Mouse (Mus musculus): ENCODE measurements at regions not wholly inside any gene's neighbourhood (a gene's known extent, or its start where the extent isn't known, plus 50 kb on each side); places are given as distances from the start of the nearest gene placed in this dataset.

DNA sequence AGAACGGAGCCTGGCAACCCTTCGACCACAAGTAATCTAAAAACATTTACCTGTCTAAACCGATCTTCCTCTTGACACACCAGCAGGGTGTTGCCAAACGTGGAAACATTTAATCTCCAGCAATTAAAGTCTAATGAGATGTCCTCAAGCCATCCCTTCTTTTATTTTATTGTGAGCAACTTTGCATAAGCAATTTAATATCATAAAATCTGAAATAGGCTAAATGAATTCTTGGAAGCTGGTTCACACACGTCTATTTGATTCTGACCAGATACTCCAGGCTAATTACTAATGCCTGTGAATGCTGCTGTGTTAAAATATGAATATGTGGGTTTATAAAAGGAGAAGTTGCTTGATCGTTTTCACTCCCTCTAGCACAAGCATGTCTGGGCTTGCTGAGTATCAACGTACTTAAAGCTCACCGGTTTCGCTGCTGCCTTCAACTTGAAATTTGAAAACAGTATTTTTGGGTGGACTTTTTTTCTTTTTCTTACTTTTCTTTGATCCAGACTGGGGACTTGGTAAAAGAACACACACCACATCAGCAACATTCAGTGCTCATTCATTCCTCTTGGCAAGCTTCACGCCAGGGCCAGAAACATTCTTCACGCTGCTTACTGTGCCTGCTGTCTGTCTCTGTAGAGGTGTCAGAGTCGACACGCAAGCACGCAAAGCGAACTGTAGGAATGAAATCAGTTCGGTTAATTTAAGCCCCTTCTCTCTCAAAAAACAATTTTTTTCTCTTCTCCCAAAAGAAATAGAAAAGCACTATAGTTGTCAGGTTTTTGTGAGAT lies 194.4 kb downstream of the Npr3 start:
- DNase-seq (ENCODE audit: low spot score in 2 of 2) = no peak

DNA sequence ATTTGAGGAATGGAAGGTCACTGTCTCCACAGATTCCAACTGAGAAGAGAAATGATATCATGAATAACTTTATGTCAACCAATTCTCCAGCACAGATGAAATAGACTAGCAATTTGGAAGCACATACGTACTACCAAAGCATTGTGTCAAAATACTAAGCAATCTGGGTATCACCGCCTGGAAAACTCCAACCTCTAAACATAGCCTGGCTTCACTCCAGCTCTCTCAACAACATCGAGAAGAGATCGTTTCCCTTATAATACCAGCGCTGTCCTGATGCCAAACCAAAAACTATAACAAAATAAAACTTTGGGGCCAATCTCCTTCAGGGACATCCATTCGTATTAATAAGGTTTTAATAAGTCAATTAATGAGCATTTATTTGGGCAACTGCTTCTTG lies 205.8 kb downstream of the Npr3 start:
- DNase-seq (ENCODE audit: low spot score in 2 of 2) = no peak

DNA sequence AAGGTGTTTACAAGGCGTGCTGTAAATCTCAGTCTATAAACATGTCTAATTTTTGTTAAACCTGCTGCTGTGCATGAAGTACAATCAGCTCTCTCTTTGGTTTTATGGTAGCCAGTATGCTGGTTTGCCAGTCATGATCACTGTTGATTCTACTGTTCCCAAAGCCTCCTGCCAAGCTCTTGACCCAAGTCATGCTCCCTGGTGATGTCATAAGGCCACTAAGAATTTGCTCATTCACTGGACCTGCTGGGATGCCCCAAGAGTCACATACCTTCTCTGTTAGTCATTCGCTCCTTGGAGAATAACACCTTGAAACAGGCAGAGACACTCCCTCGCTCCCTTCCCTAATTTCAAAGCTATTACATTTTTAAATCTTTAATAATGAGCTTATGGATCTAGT lies 207.2 kb downstream of the Npr3 start:
- no peak for DNase-seq (ENCODE audit: low spot score in 2 of 2)

DNA sequence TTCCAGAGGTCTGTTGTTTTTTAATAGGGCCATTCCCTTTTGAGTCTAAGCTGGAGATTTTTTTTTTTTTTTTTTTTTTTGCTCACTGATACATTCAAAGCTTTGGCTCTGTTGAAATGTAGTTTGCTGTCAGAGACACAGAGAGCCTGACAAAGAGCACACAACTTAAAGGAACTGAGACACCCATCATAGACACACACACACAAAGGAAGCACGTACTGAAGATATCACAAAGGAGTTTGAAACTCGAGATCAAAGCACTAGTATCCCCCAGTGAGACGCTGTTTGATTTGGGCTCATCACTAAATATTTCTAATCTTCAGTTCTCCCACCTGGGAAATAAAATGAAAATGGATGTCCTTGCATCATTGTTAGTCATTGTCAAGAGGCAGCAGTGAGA lies 210.0 kb downstream of the Npr3 start:
- peak in 1 of 2 experiments; percentile 5 for DNase-seq (ENCODE audit: low spot score in 2 of 2)

DNA sequence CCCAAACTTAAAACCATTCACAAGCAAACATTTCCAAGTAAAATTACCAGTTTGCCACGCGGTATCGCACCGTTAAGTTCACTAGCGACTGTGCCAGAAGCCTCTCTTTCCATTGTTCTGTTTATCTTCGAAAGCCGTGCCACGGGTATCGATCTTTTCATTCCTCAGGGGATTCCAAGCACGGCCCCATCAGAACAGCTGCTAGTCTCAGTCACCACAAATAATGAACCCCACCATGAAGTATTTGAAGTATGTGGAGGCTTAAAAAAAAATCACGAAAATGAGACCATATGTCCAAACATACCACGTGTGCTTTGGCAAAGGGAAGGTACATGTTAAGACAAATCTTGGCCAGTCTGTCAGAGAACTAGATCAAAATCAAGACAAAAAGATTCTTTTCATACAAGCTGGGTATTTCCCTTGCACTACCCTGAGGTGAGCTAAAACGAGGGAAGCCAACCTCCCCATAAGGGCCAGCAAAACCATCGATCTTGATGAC lies 213.3 kb downstream of the Npr3 start:
- no peak for DNase-seq (ENCODE audit: low spot score in 2 of 2)

DNA sequence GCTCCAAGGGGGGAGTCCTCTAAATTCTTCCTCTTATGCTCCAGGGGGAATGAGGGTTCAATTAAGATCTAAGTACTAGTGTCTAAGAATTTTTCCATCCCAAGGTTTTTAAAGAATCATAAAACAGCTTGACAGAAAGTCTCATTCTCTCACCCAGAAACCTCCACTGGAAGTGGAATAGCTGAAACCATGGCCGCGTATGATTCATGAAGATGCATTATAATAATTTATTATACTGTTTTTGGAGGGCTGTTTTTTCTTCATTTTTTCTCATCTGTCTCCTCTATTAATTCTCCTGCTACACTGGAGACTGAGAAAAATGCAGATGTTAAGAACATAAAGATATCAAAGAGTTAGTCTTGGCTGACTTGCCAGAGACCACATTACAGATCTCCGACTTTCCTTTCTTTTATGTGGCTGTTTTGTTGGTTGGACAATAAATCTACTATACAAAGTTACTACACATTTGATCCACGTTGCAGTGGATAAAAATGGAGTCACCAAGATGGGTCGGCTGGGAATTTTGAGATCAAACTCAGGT lies 242.2 kb downstream of the Npr3 start:
- DNase-seq (ENCODE audit: low spot score in 2 of 2) = no peak

DNA sequence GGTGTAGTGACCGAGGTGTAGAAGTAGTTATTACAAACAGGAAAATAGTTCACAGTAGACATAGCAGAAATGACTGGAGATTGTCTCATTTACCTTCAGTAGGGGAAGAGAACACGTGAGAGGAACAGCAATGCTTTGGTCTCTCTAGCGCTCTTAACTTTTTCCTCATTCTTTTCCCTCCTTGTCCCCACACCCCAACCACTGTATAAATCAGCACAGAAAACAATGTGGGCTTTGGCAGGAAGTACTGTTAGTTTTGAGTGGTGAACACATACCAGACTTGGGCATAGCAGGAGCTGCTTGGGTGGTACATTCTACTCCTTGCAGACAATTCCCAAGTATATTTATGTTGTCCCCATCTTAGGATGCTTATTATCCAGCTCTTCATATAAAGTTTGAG lies 251.9 kb downstream of the Npr3 start:
- no peak for DNase-seq (ENCODE audit: low spot score in 2 of 2)

DNA sequence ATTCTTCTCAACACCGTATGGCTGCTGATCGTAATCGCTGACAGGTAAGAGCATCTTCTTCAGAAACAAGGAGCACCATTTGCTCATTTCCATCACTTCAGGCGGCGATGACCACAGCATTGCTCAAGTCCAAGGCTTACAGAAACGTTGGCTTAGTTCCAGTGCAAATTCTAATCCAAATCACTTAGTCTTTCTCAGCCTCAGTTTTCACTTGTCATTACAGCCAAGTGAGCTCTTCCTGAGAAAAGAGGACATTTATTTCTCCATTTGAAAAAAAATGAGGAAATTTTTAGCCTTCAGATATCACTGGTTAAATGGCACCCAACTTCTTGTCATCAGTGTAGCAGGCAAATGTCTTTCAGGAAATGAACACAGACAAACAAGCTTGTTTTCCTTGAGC lies 246.8 kb upstream of the Tars start:
- no peak for DNase-seq (ENCODE audit: low spot score in 2 of 2)

DNA sequence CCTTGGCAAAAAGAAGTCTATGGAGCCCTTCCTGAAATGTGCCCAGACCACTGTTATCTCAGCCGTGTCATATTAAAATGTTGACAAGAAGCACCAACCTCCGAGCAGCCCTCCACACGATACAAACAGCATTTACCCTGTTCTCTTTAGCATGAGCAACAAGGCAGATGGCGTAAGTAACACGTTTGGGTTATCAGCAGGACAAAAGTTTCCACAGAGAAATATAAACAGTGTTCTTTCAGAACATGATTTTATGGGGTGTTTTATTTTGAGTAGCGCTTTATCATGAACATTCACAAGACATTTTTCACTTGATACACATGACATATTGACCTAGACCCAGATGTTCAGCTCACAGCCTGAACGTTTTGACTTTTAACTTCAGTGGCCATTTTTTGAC lies 245.3 kb upstream of the Tars start:
- peak in 1 of 2 experiments; percentile 4 for DNase-seq (ENCODE audit: low spot score in 2 of 2)

DNA sequence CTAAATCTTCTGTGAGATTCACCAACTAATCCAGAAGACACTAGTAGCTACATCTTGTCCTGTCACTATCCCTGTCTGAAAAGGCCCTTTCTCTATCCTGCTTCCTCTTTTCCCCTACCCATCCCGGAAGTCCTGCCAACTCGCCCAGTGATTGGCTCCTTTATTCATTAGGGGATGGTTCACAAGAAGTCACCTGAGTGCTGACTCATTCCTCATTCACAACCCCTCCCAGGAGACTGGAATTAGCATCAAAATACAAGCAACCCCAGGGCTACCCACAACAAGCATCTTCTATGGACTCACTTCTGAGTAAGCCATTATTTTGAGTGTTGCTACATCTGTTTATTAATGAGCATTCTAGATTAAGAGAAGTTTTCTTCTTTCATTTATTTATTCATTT lies 231.2 kb upstream of the Tars start:
- DNase-seq (ENCODE audit: low spot score in 2 of 2) = no peak

DNA sequence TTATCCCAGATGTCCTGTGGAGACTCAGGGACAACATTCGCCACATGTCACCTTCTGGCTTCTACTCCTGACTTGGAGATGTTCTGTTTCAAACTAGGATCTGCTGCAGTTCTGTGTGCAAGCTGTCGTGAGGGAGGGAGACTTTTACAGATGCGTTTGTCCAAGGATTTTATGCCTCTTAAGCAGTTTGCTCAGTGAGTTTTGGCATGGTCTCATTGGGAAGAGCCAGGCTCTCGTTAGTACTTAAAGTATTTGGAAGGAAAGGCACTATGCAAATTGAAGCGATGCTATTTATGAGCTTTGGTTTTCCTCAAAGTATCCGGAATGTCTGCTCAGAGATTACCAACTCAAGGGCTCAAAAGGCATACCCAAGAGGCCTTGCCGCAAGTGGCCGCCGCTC lies 227.0 kb upstream of the Tars start:
- DNase-seq (ENCODE audit: low spot score in 2 of 2) = no peak

DNA sequence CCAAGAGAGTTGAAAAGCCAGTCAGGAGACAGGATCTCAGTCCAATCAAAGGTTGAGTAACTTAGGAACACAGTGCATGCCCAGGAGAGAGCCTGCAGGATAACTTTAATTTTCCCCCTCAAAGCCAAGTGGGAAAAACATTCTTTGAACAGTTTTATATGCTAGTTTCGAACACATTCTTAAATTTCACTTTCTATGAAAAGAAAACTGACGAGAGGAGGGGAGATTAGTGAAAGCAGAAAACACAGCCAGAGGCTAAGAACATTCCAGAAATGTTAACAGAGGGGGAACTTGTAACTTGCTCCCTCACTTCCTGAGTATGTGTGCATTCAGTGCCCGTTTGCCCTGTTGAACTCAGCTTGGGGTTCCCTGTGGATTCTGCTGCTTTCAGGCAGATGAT lies 213.0 kb upstream of the Tars start:
- no peak for DNase-seq (ENCODE audit: low spot score in 2 of 2)

DNA sequence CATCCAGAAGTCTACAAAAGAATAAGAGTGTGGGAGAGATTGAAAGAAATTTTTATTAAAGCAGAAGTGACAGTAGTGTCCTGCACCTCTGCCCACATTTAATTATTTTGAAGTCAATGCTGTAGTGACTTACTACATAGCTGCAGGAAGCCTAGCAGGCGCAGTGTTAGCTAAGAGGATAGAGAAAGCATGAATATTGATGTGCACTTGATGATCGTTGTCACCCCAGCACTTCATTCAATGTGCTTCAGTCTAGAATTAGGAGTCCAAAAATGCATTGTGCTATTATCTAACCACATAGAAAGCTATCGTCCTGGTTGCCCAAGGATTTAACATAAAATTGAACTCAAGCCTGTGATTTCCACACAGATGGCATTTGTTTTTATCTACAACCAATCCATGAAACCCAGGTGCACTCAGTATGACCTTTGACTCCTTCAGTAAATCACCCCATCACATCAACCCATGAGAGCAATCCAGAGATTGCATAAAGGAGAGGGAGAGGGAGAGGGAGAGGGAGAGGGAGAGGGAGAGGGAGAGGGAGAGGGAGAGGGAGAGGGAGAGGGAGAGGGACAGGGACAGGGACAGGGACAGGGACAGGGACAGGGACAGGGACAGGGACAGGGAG lies 210.7 kb upstream of the Tars start:
- DNase-seq (ENCODE audit: low spot score in 2 of 2) = no peak

DNA sequence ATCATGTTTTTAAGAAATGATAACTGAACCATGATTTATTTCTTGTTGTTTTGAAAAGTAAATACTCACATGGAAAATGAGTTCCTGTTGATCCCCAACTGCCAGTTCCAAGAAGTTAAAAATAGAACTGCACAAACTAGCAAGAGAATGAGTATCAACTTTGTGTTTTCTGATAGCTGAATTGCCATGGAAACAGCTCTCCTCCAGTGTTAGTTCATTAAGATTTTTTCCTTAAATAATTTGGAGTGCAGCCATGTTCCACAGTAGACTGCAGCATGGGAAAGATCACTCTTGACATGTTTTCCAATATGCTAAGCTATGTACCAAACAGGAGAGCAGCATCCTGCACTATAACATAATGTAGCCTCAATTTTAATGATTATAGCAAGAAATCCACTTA lies 208.0 kb upstream of the Tars start:
- peak in 1 of 2 experiments; percentile 10 for DNase-seq (ENCODE audit: low spot score in 2 of 2)

DNA sequence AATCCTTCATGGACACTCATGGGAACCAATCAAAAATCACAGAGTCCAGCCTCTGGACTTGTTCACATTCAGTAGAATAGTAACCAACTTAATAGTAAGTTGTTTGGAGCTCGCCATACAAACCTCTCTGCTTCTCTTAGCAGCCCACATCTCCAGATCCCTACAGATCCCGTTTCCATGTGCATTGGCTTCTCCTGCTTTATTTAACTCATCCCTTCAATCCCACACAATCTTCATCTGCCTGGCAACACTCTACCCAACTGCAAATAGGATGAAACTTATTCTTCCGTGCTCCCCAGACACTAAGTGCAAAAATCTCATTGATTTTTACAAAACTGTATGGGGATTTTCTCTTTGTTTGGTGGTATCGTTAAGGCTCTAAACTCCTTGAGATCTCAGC lies 206.2 kb upstream of the Tars start:
- DNase-seq (ENCODE audit: low spot score in 2 of 2) = no peak

DNA sequence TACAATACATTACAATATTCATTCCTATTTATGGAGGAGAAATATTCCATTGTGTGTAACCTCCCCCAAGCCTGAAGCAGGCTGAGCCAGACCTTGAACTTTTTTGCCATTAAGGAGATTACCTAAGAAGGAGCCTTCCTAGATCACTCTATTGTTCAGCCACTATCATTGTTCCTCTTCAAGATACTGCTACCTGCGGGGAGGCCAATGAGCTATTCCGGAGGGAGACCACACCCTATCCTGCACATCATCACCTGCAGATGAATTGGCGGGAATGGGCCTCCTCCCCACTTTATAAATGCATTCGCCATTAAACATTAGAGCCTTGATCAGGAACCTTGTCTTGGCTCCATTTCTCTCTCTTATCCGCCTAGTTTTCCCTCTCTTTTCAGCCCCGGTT lies 197.6 kb upstream of the Tars start:
- DNase-seq (ENCODE audit: low spot score in 2 of 2) = no peak

DNA sequence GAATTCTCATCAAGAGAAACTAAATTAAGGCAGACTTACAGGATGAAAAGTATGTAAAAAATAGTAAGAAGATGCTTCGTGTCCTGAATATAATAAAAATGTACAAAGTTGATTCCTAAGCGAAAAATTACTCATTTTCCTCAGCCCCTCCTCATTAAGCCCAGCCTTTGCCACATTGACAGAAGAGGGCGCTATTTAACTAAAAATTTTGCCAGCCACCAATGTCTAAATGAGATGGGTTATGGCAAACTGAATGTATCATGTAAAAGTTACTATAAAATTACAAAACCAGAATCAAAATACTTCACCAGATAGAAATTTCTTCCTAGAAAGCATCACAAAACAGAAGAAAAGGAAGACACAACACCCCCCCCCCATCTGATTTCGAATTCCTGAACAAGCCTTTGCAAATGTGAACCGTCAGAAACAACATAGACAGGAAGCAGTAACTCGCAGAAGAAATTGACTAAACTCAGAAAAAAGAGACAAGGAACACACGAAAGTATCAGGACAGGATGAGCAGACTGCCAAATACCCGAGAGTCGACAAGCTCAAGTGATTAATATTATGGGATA lies 191.2 kb upstream of the Tars start:
- peak in 1 of 2 experiments; percentile 14 for DNase-seq (ENCODE audit: low spot score in 2 of 2)

DNA sequence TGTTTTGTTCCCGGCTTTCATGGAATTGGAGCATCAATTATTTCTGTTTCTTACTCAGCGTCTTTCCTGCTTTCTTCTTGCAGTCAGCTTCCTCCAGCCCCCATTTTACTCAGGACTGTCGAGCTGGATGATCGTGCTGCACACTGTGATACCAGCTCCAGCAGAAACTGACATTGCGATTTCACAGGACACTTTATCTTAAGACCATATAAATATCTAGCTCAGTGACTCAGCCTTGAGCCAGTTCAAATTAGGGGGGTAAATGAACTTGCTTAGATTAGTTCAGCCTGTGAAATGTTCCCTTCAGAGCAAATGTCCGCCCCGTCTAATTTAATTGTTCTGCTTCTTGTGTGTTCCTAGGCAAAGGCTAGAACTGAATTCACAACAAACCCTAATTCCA lies 190.3 kb upstream of the Tars start:
- DNase-seq (ENCODE audit: low spot score in 2 of 2) = no peak

DNA sequence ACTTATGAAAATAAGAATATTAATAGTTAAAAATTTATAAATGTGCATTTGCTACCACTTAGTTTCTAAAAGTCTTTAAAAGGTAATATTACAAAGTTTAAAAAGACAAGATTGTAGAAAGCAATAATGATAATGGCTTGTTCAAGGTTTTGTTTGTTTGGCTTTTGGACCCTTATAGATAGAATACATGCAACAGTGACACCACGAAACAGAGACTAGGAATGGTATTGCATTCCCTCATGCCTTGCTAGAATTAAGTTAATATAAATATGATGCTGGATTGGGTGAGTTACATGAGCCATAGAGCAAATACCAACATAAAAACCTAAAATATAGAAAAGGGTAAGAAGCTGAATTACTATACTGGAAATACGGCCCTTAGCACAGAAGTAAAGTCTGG lies 186.9 kb upstream of the Tars start:
- DNase-seq (ENCODE audit: low spot score in 2 of 2) = no peak

DNA sequence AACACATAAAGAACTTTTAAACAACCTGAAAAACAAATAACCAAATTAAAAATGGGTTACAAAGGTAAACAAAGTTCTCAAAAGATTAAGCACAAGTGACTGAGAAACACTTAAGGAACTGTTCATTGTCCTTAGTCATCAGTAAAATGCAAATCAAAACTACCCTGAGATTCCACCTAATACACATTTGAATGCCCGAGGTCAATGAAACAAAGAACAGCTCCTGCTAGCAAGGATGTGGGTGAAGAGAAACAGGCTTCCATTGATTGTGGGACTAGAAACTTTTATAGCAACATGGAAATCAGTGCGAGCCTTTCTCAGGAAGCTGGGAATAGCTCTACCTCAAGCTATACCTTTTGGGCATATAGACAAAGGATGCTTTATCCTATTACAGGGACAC lies 184.7 kb upstream of the Tars start:
- DNase-seq (ENCODE audit: low spot score in 2 of 2) = no peak

DNA sequence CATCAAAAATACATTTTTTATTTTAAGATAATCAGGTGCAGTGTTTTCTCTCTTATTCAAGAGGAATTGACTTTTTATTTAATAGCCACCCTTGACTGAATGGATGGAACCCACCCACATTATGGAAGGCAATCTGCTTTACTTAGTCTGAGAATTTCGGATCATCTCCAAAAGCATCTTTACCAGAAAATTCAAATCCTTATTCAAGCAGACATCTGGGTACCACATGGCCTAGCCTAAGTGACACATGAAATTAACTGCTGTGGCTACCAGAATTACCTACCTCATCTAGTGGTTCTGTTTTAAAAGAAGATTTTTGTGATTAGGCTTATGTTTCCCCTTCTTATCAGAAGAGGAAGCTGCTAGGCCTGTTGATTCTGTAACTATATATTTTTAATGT lies 178.9 kb upstream of the Tars start:
- no peak for DNase-seq (ENCODE audit: low spot score in 2 of 2)

DNA sequence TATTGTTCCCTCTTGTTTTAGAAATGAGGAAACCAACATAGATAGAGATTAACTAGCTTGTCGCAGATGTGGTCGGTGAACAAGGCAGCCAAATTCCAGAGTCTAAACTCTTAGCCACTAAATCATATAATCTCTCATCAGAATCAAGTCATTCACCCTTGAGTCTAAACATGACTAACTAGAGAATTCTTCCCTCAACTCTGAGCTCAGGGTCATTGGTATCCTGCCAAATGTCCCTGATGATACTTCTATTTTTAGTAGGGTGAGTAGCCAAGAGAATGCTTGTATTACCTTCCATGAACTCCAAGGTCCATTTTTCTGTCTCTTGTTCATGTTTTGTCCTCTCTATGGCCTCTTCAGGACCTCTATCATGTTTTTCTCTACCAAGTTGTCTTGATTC lies 174.9 kb upstream of the Tars start:
- peak in 1 of 2 experiments; percentile 24 for DNase-seq (ENCODE audit: low spot score in 2 of 2)

DNA sequence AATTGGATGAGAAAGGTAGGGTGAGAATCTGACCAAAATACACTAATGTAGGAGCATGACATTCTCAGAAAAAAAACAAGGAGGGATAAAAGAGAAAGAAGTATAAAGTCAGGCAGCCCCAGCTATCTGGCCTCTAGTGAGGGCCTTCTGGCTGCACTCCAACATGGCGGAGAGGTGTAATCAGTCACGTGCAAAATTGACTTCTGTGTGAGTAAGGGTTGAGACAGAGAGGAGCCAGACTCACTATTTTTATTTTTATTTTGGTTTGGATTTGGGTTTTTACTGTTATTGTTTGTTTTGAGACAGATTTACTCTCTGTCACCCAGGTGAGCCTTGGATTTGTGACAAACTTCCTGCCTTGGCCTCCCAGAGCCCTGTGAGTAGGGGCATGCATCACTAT lies 174.0 kb upstream of the Tars start:
- no peak for DNase-seq (ENCODE audit: low spot score in 2 of 2)

All from heart, adult 9 months (tissue).